Mouse (Mus musculus) myocyte (in vitro differentiated cells): ENCODE measurements at regions not wholly inside any gene's neighbourhood (a gene's known extent, or its start where the extent isn't known, plus 50 kb on each side); places are given as distances from the start of the nearest gene placed in this dataset.
A peak's percentile ranks its signal among the peaks of the same experiment; 100 is the strongest.

Experiments
- CEBPB ChIP-seq: IDR thresholded peaks from 2 replicates; pipeline ENCODE4 v1.6.1; 2011; ENCODE audit warnings: mild to moderate bottlenecking, moderate library complexity; ENCODE audit not compliant: poor library complexity, insufficient read depth, severe bottlenecking
- E2F4 ChIP-seq: IDR thresholded peaks from one replicate; pipeline ENCODE4 v1.6.1; 2011; ENCODE audit warnings: mild to moderate bottlenecking, control low read depth, moderate library complexity; ENCODE audit not compliant: insufficient read depth
- MAX ChIP-seq: IDR thresholded peaks from one replicate; pipeline ENCODE4 v1.6.1; 2011; ENCODE audit warnings: low read depth, mild to moderate bottlenecking, control low read depth
- MYOD1 ChIP-seq, 3 experiments: IDR thresholded peaks; one replicate each; pipeline ENCODE4 v1.6.1; 2011; ENCODE audit warnings: control low read depth in 2 of 3, low read depth in 2 of 3, mild to moderate bottlenecking in 2 of 3, moderate library complexity in 1 of 3; ENCODE audit not compliant: insufficient read length in 2 of 3, control insufficient read depth in 1 of 3
- MYOG ChIP-seq, 3 experiments: IDR thresholded peaks; one replicate each; pipeline ENCODE4 v1.6.1; 2011; ENCODE audit warnings: control low read depth in 2 of 3, low read depth in 2 of 3, mild to moderate bottlenecking in 2 of 3; ENCODE audit not compliant: insufficient read length in 2 of 3, control insufficient read depth in 1 of 3, insufficient read depth in 1 of 3
- POLR2A ChIP-seq: IDR thresholded peaks from one replicate; pipeline ENCODE4 v1.6.1; 2011; ENCODE audit warnings: low read depth, mild to moderate bottlenecking, control low read depth, moderate library complexity; ENCODE audit not compliant: insufficient read length
- POLR2AphosphoS2 ChIP-seq: IDR thresholded peaks from one replicate; pipeline ENCODE4 v1.6.1; 2011; ENCODE audit warnings: low read depth, control low read depth; ENCODE audit not compliant: insufficient read length
- SRF ChIP-seq: IDR thresholded peaks from one replicate; pipeline ENCODE4 v1.6.1; 2011; ENCODE audit warnings: low read depth; ENCODE audit not compliant: control insufficient read depth, insufficient read length
- TCF12 ChIP-seq: IDR thresholded peaks from one replicate; pipeline ENCODE4 v1.6.1; 2011; ENCODE audit warnings: mild to moderate bottlenecking, control low read depth; ENCODE audit not compliant: poor library complexity, insufficient read depth, severe bottlenecking
- TCF3 ChIP-seq: IDR thresholded peaks from one replicate; pipeline ENCODE4 v1.6.1; 2011; ENCODE audit warnings: low read depth, control low read depth; ENCODE audit not compliant: insufficient read length
- USF1 ChIP-seq: IDR thresholded peaks from one replicate; pipeline ENCODE4 v1.6.1; 2011; ENCODE audit warnings: low read depth, mild to moderate bottlenecking, control low read depth, moderate library complexity

DNA sequence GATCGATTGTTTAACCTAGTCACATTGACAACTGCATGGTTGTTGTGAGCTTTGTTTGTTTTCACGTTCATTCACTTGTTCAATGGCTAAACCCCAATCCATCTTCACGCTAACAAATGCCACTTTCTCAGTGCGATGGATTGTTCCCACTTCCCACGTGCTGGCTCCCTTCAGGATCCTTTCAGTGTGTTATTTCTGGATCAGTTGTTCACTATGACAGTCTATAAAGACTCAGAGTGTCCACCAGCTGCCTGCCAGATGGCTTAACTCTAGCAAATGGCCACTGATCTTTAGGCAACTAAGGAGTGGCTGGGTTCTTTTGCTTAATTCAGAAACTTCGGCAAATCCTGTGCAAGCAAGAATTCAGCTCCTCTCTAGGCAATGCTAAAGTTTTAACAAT, 451.7 kb upstream of the Rag2 start:
- TF ChIP-seq USF1 (no peak), POLR2A (no peak), E2F4 (no peak), POLR2AphosphoS2 (no peak), MAX (no peak), TCF3 (no peak), CEBPB (no peak), TCF12 (no peak), SRF (no peak), MYOG (IDR thresholded peaks at IDR 0.05; ENCODE audit: control insufficient read depth in 1 of 3, insufficient read depth in 1 of 3, insufficient read length in 2 of 3, low read depth in 2 of 3) (no peak), MYOD1 (IDR thresholded peaks at IDR 0.05; ENCODE audit: control insufficient read depth in 1 of 3, insufficient read length in 2 of 3, low read depth in 2 of 3) (peak in 1 of 3 experiments; percentile 8)
